Mouse (Mus musculus) neural tube, postnatal 0 days (tissue): ENCODE data around the gene Mtm1. TPM values are rescaled to one million over a fixed set of nuclear protein-coding genes. Genes with fewer than 3 reads are reported as not detected.

Experiments
- polyA plus RNA-seq: library from polyadenylated mRNA; unstranded; fragments of >200 nt; fragmentation: Nextera tagmentation; extraction: Ambion mirVana; gene quantifications from 2 replicates; pipeline ENCODE4 v1.2.1, GENCODE M21; 2015

Mtm1 gene
- 4.3 and 4.4 TPM in 2 replicates for polyA plus RNA-seq

GRCm38 (mm10) chrX:71210467-71210866 lies at the start of gene Mtm1:
Mtm1 (plus strand) TSS chrX:71210767.

GRCm38 (mm10) chrX:71364554-71364991 lies 154.0 kb downstream of the Mtm1 start, which contains the start of gene Mtmr1:
Mtmr1 (plus strand) TSS chrX:71364760.

Other genes starting within 250 kb of the Mtm1 start
- 4.4 and 5.6 TPM in 2 replicates for gene Mamld1, start 160.5 kb upstream of the Mtm1 start, polyA plus RNA-seq
- gene Mtmr1, start 154.0 kb downstream of the Mtm1 start, polyA plus RNA-seq: 12.1 and 13.9 TPM in 2 replicates